Mouse (Mus musculus) forebrain, embryonic 15.5 days (tissue): Measurements from ENCODE around the gene Cryba4. TPM values are rescaled to one million over a fixed set of nuclear protein-coding genes. Genes with fewer than 3 reads are reported as not detected.

Experiments
- ATAC-seq: fragments of 200-750 bp; cut with Nextera tagmentation; replicated peaks from 2 replicates; pipeline ENCODE4 v1.8.0; 2017; ENCODE audit warnings: mild to moderate bottlenecking, moderate TSS enrichment, moderate library complexity
- H3K27ac ChIP-seq: fragments of 300-500 bp; sonication (generic); replicated peaks from 2 replicates; pipeline ENCODE4 v1.5.1; 2015; ENCODE audit warnings: mild to moderate bottlenecking, inconsistent platforms
- H3K27me3 ChIP-seq: fragments of 300-500 bp; sonication (generic); 2 replicates; pipeline ENCODE4 v1.6.1; 2015; ENCODE audit warnings: inconsistent platforms
- H3K36me3 ChIP-seq: fragments of 300-500 bp; sonication (generic); 2 replicates; pipeline ENCODE4 v1.6.1; 2015; ENCODE audit warnings: mild to moderate bottlenecking, inconsistent platforms
- H3K4me1 ChIP-seq: fragments of 300-500 bp; sonication (generic); 2 replicates; pipeline ENCODE4 v1.6.1; 2015; ENCODE audit warnings: inconsistent platforms
- H3K4me2 ChIP-seq: fragments of 300-500 bp; sonication (generic); replicated peaks from 2 replicates; pipeline ENCODE4 v1.6.1; 2015; ENCODE audit warnings: mild to moderate bottlenecking, inconsistent platforms
- H3K4me3 ChIP-seq: fragments of 300-500 bp; sonication (generic); 2 replicates; pipeline ENCODE4 v1.5.1; 2015; ENCODE audit warnings: mild to moderate bottlenecking, inconsistent platforms
- H3K9ac ChIP-seq: fragments of 300-500 bp; sonication (generic); replicated peaks from 2 replicates; pipeline ENCODE4 v1.6.1; 2015; ENCODE audit warnings: mild to moderate bottlenecking, inconsistent platforms
- H3K9me3 ChIP-seq: fragments of 300-500 bp; sonication (generic); 2 replicates; pipeline ENCODE4 v1.6.1; 2016; ENCODE audit warnings: inconsistent platforms
- WGBS: fragments of 180-500 bp; shearing (Covaris S2); methylation state at CpG from one replicate; pipeline ENCODE4 v1.1.7; 2015; ENCODE audit warnings: mixed read lengths; 5-methylcytosine and 5-hydroxymethylcytosine counted together
- polyA plus RNA-seq: library from polyadenylated mRNA; unstranded; fragments of >200 nt; fragmentation: Nextera tagmentation; extraction: Ambion mirVana; gene quantifications from 2 replicates; pipeline ENCODE4 v1.2.1, GENCODE M21; 2015

The Cryba4 gene
- polyA plus RNA-seq, 1 experiment from 2014 or later, result 1.6 TPM

DNA sequence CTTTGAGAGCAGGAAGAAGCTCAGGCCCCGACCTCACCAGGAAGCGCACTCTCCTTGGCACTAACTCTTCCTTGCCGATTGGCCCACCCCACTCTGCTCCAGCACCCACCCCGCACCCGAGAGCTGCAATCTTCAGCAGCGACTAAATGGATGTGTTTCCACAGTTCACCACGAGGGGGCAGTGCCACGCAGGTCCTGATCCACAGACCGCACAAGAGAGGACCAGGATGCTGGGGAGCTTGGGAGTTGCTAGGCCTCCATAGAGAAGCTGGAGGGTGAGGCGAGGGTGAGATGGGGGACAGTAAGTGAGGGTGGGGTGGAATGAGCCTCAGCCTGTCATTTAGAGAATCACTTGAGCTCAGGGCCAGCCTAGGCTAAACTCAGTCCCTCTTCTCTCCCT is 11.6 kb downstream of the Cryba4 start:
- peaks cover 24% of the 10 kb centered on the region for H3K4me1 ChIP-seq

DNA sequence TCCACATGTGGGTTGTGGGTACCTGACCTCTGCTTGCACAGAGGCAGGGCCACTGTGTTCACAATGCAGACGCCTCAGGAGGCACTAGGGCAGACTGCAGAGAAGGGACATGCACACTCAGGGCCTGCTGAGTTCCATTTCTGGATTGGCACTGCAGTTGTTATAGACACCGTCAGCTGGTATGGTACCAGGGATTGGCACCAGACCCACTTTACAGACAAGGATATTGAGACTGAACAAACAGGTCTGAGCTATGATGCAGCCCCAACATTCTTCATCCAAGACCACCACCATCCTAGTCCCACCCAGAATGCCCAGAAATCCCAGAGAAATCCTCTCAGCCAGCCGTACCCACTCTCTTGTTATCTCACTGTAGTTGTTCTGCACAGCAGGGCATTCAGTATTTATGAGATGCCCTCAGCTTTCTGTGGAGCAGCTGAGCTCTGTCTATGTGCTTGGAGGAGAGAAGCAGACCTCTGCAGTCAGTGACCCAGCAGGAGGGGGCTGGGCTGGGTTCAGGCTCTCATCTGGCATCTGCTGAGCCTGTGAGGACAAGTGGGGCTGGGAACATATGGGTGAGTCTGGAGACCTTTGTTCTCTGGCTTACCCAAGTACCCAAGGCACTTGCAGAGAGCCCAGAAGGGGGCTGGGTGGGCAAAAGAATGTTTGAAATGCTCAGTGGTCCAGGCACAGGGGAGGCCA is 13.4 kb downstream of the Cryba4 start:
- H3K4me2 ChIP-seq, result no peak overlapping the region
- ATAC-seq, result no peak

More for the DNA sequence above, 11.6 kb downstream of the Cryba4 start:
- Histone ChIP-seq H3K9me3 (no peaks in the 10 kb centered on the region), H3K36me3 (no peaks in the 10 kb centered on the region), H3K27me3 (no peaks in the 10 kb centered on the region), H3K4me2 (no peak overlapping the region), H3K4me3 (no peak overlapping the region), H3K9ac (no peak overlapping the region), H3K27ac (no peak overlapping the region)
- peak; percentile 58 for ATAC-seq
- WGBS, result 2% methylated on average over 10 of the region's 10 CpGs

DNA sequence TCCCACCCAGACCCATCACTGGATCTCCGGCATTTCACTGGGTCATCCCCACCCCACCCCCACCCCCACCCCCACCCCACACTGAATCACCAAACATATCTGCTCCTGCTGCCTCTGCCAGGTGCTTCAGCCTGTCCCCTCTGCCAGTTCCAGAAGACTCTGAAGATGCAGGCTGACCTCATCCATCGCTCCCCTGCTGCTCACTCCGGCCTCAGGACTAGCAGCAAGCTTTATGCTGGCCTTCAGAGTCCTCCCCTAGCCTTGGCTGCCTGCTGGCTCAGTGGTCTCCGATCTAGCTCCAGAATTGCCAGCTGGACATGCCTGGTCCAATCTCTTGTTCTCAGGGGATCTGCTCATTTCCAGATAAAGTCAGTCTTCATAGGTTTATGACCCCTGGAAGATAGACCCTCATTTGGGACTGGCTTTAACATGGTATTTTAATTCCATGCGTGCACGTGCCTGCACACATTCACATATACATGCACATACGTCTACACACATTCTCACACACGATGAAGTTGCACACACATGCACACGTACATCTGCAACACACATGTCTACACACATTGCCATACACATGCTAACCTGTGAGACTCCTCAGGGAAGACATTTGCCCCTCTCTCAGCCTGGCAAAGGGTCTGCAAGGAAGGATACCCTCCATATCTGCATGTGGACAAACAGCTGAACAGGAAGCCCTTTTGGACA is 14.3 kb downstream of the Cryba4 start:
- Histone ChIP-seq H3K27me3 (no peaks in the 10 kb centered on the region), H3K36me3 (no peaks in the 10 kb centered on the region), H3K9ac (no peak overlapping the region), H3K4me1 (peaks cover 24% of the 10 kb centered on the region), H3K9me3 (no peaks in the 10 kb centered on the region), H3K4me2 (no peak overlapping the region), H3K27ac (peak overlapping the region; percentile 85), H3K4me3 (no peak overlapping the region)
- WGBS, result 39% methylated on average over 9 of the region's 9 CpGs
- peak; percentile 11; the same call in 1 of the 2 replicates for ATAC-seq

More for the DNA sequence above, 13.4 kb downstream of the Cryba4 start:
- Histone ChIP-seq H3K9me3 (no peaks in the 10 kb centered on the region), H3K36me3 (no peaks in the 10 kb centered on the region), H3K27ac (peak overlapping the region; percentile 24), H3K4me3 (no peak overlapping the region), H3K9ac (no peak overlapping the region), H3K27me3 (no peaks in the 10 kb centered on the region), H3K4me1 (peaks cover 24% of the 10 kb centered on the region)
- 52% methylated on average over 3 of the region's 3 CpGs for WGBS

DNA sequence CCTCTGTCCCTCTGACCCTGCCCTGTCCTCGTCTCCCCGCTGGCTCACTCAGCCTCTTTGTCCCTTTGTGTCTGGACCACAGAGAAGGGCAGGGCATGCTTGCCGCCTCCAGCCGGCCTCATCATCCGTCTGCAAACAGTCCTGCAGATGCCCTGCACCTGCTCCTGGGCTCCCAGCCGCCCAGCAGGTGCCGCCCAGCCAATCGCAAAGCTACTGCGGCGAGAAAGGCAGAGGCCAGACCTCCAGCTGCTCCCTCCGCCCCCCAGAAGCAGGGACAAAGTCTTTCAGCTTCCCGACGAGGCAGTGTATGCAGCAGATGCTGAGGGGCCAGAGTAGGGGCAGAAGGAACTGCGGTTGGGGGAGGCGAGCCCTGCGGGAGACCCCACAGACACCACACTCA is 14.9 kb downstream of the Cryba4 start:
- Histone ChIP-seq H3K27ac (peak overlapping the region; percentile 85), H3K36me3 (no peaks in the 10 kb centered on the region), H3K4me3 (no peak overlapping the region; the same call in 1 of the 2 replicates), H3K9me3 (no peaks in the 10 kb centered on the region), H3K4me2 (peak overlapping the region; percentile 28), H3K9ac (peak overlapping the region; percentile 39), H3K27me3 (no peaks in the 10 kb centered on the region), H3K4me1 (peaks cover 24% of the 10 kb centered on the region)
- 2% methylated on average over 16 of the region's 16 CpGs for WGBS
- ATAC-seq, result peak; percentile 58

DNA sequence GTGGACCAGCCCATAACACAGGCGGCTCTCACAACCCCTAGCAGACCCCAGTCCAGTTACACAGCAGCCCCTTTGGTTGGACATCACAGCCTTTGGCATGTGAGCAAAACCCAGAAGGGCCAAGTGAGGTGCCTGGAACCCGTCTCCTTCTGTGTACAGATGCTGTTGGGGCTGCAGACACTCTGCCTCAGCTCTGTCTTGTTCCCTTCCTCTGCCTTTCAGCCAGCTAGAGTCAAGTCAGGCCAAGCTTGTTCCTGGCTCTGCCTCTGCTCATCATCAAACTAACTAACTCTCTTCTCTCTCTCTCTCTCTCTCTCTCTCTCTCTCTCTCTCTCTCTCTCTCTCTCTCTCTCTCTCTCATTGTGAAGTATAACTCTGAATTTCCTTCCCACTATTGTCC is 15.7 kb downstream of the Cryba4 start:
- no peak overlapping the region for H3K4me3 ChIP-seq
- 56% methylated on average over 2 of the region's 2 CpGs for WGBS
- peaks cover 24% of the 10 kb centered on the region for H3K4me1 ChIP-seq
- no peaks in the 10 kb centered on the region for H3K9me3 ChIP-seq
- ATAC-seq, result no peak
- no peak overlapping the region for H3K9ac ChIP-seq
- no peaks in the 10 kb centered on the region for H3K36me3 ChIP-seq
- H3K27ac ChIP-seq, result peak overlapping the region; percentile 85
- no peaks in the 10 kb centered on the region for H3K27me3 ChIP-seq
- H3K4me2 ChIP-seq, result no peak overlapping the region

DNA sequence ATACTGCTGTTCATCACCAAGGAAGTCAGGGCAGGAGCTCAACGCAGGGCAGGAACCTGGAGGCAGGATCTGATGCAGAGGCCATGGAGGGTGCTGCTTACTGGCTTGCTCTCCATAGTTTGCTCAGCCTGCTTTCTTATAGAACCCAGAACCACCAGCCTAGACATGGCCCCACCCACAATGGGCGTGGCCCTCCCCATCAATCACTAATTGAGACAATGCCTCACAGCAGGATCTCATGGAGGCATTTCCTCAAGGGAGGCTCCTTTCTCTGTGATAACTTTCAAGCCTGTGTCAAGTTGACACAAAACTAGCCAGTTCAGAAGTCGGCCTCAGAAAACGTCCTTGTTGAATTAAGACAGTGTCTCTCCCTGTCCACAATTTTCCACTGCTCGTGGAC is 16.5 kb downstream of the Cryba4 start:
- H3K27ac ChIP-seq, result no peak overlapping the region
- 68% methylated on average over 5 of the region's 5 CpGs for WGBS
- no peak overlapping the region for H3K9ac ChIP-seq

DNA sequence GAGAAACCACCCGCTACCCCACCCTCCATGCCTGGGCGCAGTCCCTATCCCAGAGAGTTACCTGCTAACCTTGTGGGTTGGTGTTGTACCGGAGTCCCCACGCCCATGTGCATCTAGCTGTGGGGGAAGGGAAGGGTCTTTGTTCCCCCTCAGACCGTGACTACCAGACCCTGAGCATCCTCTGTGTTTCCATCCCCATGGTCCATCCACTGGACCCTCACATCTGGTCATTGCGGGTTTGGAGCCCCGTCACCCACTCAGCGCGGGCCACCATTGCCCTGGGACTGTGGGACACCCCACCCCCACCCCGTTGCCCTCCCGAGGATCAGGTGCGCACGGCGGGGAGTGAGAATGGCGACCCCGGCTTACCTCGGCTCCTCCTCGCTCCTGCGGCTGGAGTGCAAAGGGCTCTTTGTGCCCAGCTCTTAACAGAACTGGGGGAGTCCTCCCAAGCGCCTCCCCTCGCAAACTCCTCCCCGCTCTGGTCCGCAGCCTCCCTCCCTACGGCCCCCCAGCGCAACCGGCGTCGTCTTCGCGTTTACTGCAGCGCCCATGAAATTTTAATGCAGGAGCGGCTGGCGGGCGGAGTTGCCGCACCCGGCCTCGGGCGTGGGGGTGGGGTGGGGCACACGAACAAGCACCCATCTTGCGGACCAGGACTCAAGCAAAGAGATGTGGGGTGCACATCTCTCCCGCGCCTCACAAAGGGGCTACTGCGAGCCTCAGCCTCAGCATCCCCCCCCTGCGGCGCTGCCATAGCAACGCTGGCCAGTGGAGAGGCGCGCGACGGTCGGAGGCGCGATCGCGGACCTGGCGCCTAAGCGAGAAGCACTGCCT is 23.9 kb downstream of the Cryba4 start:
- under 1% methylated on average over 57 of the region's 57 CpGs for WGBS
- H3K27me3 ChIP-seq, result no peaks in the 10 kb centered on the region

More for the DNA sequence above, 16.5 kb downstream of the Cryba4 start:
- no peaks in the 10 kb centered on the region for H3K9me3 ChIP-seq
- H3K4me3 ChIP-seq, result no peak overlapping the region
- H3K27me3 ChIP-seq, result no peaks in the 10 kb centered on the region
- H3K4me2 ChIP-seq, result no peak overlapping the region
- H3K36me3 ChIP-seq, result no peaks in the 10 kb centered on the region
- no peak for ATAC-seq
- peaks cover 24% of the 10 kb centered on the region for H3K4me1 ChIP-seq

DNA sequence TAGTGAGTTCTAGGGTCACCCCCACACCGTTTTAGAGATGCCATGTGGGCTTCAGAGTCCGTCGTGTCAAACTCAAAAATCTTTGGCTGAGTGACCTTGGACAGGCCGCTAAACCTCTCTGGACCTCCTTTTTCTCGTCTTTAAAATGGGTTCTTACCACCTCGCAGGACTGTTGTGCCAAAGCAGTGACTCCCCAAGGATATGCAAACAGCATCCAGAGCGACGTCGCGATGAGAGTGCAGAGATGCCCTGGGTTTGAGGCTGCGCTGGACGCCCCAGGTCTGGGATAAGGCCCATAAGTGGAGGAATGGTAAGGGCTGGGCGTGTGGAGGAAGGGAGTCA is 24.4 kb downstream of the Cryba4 start:
- under 1% methylated on average over 13 of the region's 13 CpGs for WGBS
- H3K27ac ChIP-seq, result peak overlapping the region; percentile 96
- no peaks in the 10 kb centered on the region for H3K27me3 ChIP-seq
- no peaks in the 10 kb centered on the region for H3K9me3 ChIP-seq
- peaks cover 14% of the 10 kb centered on the region for H3K36me3 ChIP-seq
- peak overlapping the region; percentile 97 for H3K4me2 ChIP-seq
- peaks cover 51% of the 10 kb centered on the region for H3K4me1 ChIP-seq
- peak overlapping the region; percentile 86 for H3K4me3 ChIP-seq
- no peak for ATAC-seq
- H3K9ac ChIP-seq, result peak overlapping the region; percentile 96

More for the DNA sequence above, 23.9 kb downstream of the Cryba4 start:
- peak overlapping the region; percentile 96 for H3K9ac ChIP-seq
- H3K9me3 ChIP-seq, result no peaks in the 10 kb centered on the region
- H3K4me2 ChIP-seq, result peak overlapping the region; percentile 97
- peaks cover 8% of the 10 kb centered on the region for H3K36me3 ChIP-seq
- H3K4me1 ChIP-seq, result peaks cover 51% of the 10 kb centered on the region
- H3K27ac ChIP-seq, result peak overlapping the region; percentile 96
- peak; percentile 84 for ATAC-seq
- H3K4me3 ChIP-seq, result peak overlapping the region; percentile 86

DNA sequence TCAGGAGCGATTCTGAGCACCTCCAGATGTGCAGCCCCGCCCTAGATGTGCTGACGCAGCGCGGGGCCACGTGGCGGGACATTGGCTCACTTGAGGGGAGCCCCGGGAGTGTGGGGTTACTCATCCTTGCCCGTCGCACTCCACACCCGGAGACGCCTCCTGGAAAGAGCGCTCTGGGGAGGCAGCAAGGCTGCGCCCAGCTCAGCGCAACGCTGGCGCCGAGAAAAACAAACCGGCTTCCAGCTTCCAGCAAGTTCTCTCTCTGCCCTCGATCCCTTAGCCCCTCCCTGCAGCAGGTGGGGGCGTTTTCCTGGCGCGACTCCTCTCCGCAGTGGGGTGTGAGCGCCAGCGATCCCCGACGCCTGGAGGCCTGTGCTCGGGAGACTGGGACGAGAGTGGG is 25.0 kb downstream of the Cryba4 start:
- H3K9ac ChIP-seq, result peak overlapping the region; percentile 96
- under 1% methylated on average over 30 of the region's 30 CpGs for WGBS
- H3K9me3 ChIP-seq, result no peaks in the 10 kb centered on the region
- peaks cover 16% of the 10 kb centered on the region for H3K36me3 ChIP-seq
- peak overlapping the region; percentile 86 for H3K4me3 ChIP-seq
- ATAC-seq, result peak; percentile 21
- peaks cover 51% of the 10 kb centered on the region for H3K4me1 ChIP-seq
- H3K27me3 ChIP-seq, result no peaks in the 10 kb centered on the region
- peak overlapping the region; percentile 96 for H3K27ac ChIP-seq
- H3K4me2 ChIP-seq, result peak overlapping the region; percentile 97

DNA sequence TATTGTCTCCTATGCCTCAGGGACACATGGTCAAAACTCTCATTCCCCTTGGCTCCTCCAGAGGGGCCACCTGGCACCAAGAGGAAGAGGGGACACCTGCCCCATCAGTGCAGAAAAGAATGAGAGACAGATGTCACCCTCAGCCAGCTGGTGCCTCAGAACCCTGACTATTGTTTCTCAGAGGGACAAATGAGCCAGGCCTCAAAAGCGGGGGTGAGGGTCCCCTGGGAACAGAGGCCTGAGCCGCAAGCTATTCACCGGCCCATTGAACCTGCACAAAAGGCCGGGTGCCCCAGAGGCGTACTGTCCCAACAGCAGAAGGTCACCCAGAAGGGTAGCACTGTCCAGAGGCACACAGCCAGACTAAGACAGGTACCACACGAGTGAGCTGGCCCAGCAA is 26.7 kb downstream of the Cryba4 start:
- Histone ChIP-seq H3K9me3 (no peaks in the 10 kb centered on the region), H3K4me1 (peaks cover 51% of the 10 kb centered on the region), H3K9ac (peak overlapping the region; percentile 42), H3K27me3 (no peaks in the 10 kb centered on the region), H3K36me3 (peaks cover 26% of the 10 kb centered on the region), H3K27ac (peak overlapping the region; percentile 67), H3K4me3 (peak overlapping the region; percentile 86), H3K4me2 (peak overlapping the region; percentile 97)
- WGBS, result 8% methylated on average over 6 of the region's 6 CpGs
- no peak for ATAC-seq

DNA sequence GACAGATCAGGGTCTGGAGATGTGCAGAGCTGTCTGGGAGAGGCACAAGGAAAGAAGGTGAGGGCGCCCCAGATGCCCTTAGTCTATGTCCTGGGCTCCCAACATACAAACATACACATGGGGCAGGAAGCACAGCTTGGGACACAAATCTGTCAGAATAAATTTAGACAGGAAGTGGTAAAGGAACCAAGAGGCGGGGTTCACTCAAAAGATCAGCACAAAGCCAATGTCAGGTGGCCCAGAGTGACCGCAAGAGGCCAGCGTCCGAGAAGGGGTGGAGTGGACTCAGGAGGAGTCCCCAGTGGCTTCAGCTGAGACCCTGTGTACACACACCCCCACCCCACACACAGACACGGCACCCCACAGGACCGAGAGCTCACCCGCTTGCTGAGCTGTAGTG is 32.1 kb downstream of the Cryba4 start:
- peaks cover 43% of the 10 kb centered on the region for H3K4me1 ChIP-seq
- no peaks in the 10 kb centered on the region for H3K9me3 ChIP-seq
- ATAC-seq, result no peak
- no peak overlapping the region for H3K4me2 ChIP-seq
- H3K27me3 ChIP-seq, result no peaks in the 10 kb centered on the region
- H3K9ac ChIP-seq, result no peak overlapping the region
- H3K27ac ChIP-seq, result no peak overlapping the region
- 85% methylated on average over 8 of the region's 8 CpGs for WGBS
- peaks cover 49% of the 10 kb centered on the region for H3K36me3 ChIP-seq
- no peak overlapping the region for H3K4me3 ChIP-seq

DNA sequence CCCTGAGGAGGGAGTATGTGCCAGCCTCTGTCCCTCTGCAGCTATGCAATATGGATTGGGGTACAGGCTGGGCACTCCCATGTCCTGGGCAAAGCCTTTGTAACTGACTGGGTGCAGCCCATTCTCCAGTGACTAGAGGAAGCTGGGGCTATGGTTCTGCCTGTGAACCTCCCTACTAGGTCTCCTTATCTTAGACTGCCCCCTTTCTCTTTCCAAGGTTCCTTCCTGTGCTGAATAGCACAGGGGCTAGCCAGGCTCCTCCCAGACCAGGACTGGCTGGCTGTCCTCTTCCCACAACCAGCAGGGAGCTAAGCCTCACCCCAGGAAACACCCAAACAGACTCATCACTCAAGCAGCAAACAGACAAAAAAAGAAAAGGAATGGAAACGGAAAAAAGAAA is 32.9 kb downstream of the Cryba4 start:
- 17% methylated on average over 1 of the region's 1 CpGs for WGBS
- Histone ChIP-seq H3K9ac (no peak overlapping the region), H3K36me3 (peaks cover 49% of the 10 kb centered on the region), H3K27ac (peak overlapping the region; percentile 16; the same call in 1 of the 2 replicates), H3K4me2 (no peak overlapping the region), H3K9me3 (no peaks in the 10 kb centered on the region), H3K4me3 (no peak overlapping the region), H3K27me3 (no peaks in the 10 kb centered on the region), H3K4me1 (peaks cover 43% of the 10 kb centered on the region)
- ATAC-seq, result no peak
